ENCODE assay signal across 12 mouse cellular contexts in the genomic region with DNA sequence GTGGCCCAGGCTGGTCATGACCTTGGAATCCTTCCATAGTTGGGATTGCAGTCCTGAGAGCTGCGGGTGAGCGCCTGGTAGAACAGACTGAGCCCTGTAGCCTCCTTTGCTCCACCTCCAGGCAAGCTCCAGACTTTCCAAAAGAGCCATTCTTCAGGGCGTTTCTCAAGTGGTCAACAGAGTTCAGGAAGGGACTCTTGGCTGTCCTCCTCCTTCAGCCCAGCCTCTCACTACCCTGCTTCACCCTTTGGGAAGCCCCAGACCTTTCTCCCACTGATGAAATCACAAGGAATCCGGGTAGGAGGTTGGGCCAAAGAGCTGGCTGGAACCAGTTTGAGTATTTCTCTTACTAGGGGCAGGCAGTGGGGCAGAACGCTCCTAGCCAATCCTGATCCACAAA. TPM values are rescaled to one million over a fixed set of nuclear protein-coding genes. Genes with fewer than 3 reads are reported as not detected.
A peak's percentile ranks its signal among the peaks of the same experiment; 100 is the strongest.
DNase-seq lines count a peak whose midpoint lies in the region; ATAC-seq and TF ChIP-seq lines count a peak whose summit lies in the region.
"Had no signal": no experiment of that assay in that cellular context is flagged by ENCODE, and none has a peak within 500 bp of the region (broad histone marks: within the 10 kb centered on the region; RNA-seq: fewer than 3 reads in every experiment).

No protein-coding gene starts in this region.

- TF ChIP-seq EP300 in heart, adult 2 months (IDR thresholded peaks at IDR 0.05; ENCODE audit: insufficient read depth, low read depth, low read length) = peak; percentile 43; the same call in 1 of the 2 replicates
- no peak for TF ChIP-seq EP300 in stomach, postnatal 0 days (optimal IDR thresholded peaks at IDR 0.05)

- WGBS in heart, adult 2 months = 44% methylated on average over 5 of the region's 5 CpGs
- WGBS in kidney, postnatal 0 days = 43% methylated on average over 5 of the region's 5 CpGs
- WGBS in stomach, postnatal 0 days = 57% methylated on average over 5 of the region's 5 CpGs
- 81% methylated on average over 5 of the region's 5 CpGs for WGBS in midbrain, embryonic 11.5 days
- 76% methylated on average over 5 of the region's 5 CpGs for WGBS in forebrain, embryonic 12.5 days

- H3K36me3 ChIP-seq in heart, adult 2 months (ENCODE audit: control insufficient read depth, insufficient read depth, low read length) = no peaks in the 10 kb centered on the region
- H3K36me3 ChIP-seq in kidney, postnatal 0 days (ENCODE audit: insufficient read depth, low read length) = no peaks in the 10 kb centered on the region
- H3K36me3 ChIP-seq in stomach, postnatal 0 days (ENCODE audit: control insufficient read depth, insufficient read depth, low read length) = no peaks in the 10 kb centered on the region
- no peaks in the 10 kb centered on the region for H3K36me3 ChIP-seq in midbrain, embryonic 11.5 days (ENCODE audit: control insufficient read depth, insufficient read depth, low read length)
- H3K36me3 ChIP-seq in forebrain, embryonic 12.5 days (replicated peaks) = no peaks in the 10 kb centered on the region

- peak; percentile 37 for DNase-seq in ovary, postnatal 36 days (ENCODE audit: low spot score)
- DNase-seq in ovary, postnatal 14 days (ENCODE audit: low spot score) = no peak
- peak; percentile 60 to 80 for DNase-seq in heart, adult 2 months
- peak; percentile 42 for DNase-seq in kidney, postnatal 0 days (ENCODE audit: low spot score)
- no peak for DNase-seq in stomach, postnatal 0 days (ENCODE audit: low spot score)
- DNase-seq in midbrain, embryonic 11.5 days (ENCODE audit: low spot score, missing footprints) = no peak
- DNase-seq: thymus, postnatal 14 days had no signal

- H3K9me3 ChIP-seq in kidney, postnatal 0 days (replicated peaks; ENCODE audit: low read length) = no peaks in the 10 kb centered on the region
- no peaks in the 10 kb centered on the region for H3K9me3 ChIP-seq in stomach, postnatal 0 days (ENCODE audit: control insufficient read depth, low read length)
- H3K9me3 ChIP-seq in midbrain, embryonic 11.5 days (ENCODE audit: control insufficient read depth, low read length) = no peaks in the 10 kb centered on the region
- no peaks in the 10 kb centered on the region for H3K9me3 ChIP-seq in forebrain, embryonic 12.5 days
- H3K9me3 ChIP-seq: liver, embryonic 15.5 days had no signal

- 0 out of 2 replicates have a peak, but pooled peaks cover 1% of the 10 kb centered on the region for H3K79me2 ChIP-seq in heart, adult 2 months (replicated peaks; ENCODE audit: control insufficient read depth, insufficient read depth, low read length)

- peak; percentile 35 for ATAC-seq in kidney, postnatal 0 days (replicated peaks; ENCODE audit: low FRiP score, low read depth)
- ATAC-seq in stomach, postnatal 0 days (ENCODE audit: low FRiP score, low TSS enrichment) = peak; percentile 41
- no peak for ATAC-seq in megakaryocyte progenitor cell, adult 5-6 weeks (replicated peaks; ENCODE audit: poor library complexity)
- no peak for ATAC-seq in midbrain, embryonic 11.5 days (ENCODE audit: low FRiP score)
- no peak for ATAC-seq in forebrain, embryonic 12.5 days (ENCODE audit: low FRiP score)
- ATAC-seq: Patski had no signal

- H3K27me3 ChIP-seq in heart, adult 2 months (ENCODE audit: control insufficient read depth, insufficient read depth, low read length) = peaks cover 2% of the 10 kb centered on the region; the same call in 1 of the 2 replicates
- no peaks in the 10 kb centered on the region for H3K27me3 ChIP-seq in kidney, postnatal 0 days (ENCODE audit: insufficient read depth, low read length)
- H3K27me3 ChIP-seq in stomach, postnatal 0 days (ENCODE audit: control insufficient read depth, insufficient read depth, low read length) = no peaks in the 10 kb centered on the region
- no peaks in the 10 kb centered on the region; the same call in 1 of the 2 replicates for H3K27me3 ChIP-seq in midbrain, embryonic 11.5 days (ENCODE audit: control insufficient read depth, insufficient read depth, low read length)
- H3K27me3 ChIP-seq in forebrain, embryonic 12.5 days = peaks cover 3% of the 10 kb centered on the region; the same call in 1 of the 2 replicates
- H3K27me3 ChIP-seq: liver, embryonic 15.5 days; Patski had no signal

- no peak for TF ChIP-seq POLR2A in heart, adult 2 months (IDR thresholded peaks at IDR 0.05; ENCODE audit: insufficient read depth, low read depth, low read length)

- peak overlapping the region; percentile 77; the same call in 1 of the 2 replicates for H3K27ac ChIP-seq in heart, adult 2 months
- H3K27ac ChIP-seq in kidney, postnatal 0 days = peak overlapping the region; percentile 85
- peak overlapping the region; percentile 65 for H3K27ac ChIP-seq in stomach, postnatal 0 days (replicated peaks)
- H3K27ac ChIP-seq in midbrain, embryonic 11.5 days (ENCODE audit: low read depth, low read length) = no peak overlapping the region
- H3K27ac ChIP-seq in forebrain, embryonic 12.5 days = no peak overlapping the region; the same call in 1 of the 2 replicates

- H3K4me1 ChIP-seq in heart, adult 2 months (ENCODE audit: control insufficient read depth, insufficient read depth, low read length) = peaks cover 10% of the 10 kb centered on the region
- peaks cover 21% of the 10 kb centered on the region for H3K4me1 ChIP-seq in kidney, postnatal 0 days (replicated peaks; ENCODE audit: insufficient read depth, low read length)
- peaks cover 7% of the 10 kb centered on the region for H3K4me1 ChIP-seq in stomach, postnatal 0 days (replicated peaks; ENCODE audit: control insufficient read depth, insufficient read depth)
- peaks cover 27% of the 10 kb centered on the region for H3K4me1 ChIP-seq in midbrain, embryonic 11.5 days (ENCODE audit: control insufficient read depth, insufficient read depth, low read length)
- peaks cover 37% of the 10 kb centered on the region for H3K4me1 ChIP-seq in forebrain, embryonic 12.5 days

- H3K9ac ChIP-seq in heart, adult 2 months (ENCODE audit: low read depth, low read length) = no peak overlapping the region
- no peak overlapping the region for H3K9ac ChIP-seq in kidney, postnatal 0 days (ENCODE audit: low read depth, low read length)
- H3K9ac ChIP-seq in stomach, postnatal 0 days (ENCODE audit: low read length) = no peak overlapping the region
- no peak overlapping the region for H3K9ac ChIP-seq in midbrain, embryonic 11.5 days (ENCODE audit: low read length)
- no peak overlapping the region for H3K9ac ChIP-seq in forebrain, embryonic 12.5 days
- H3K9ac ChIP-seq: liver, embryonic 15.5 days had no signal

- 0 out of 2 replicates have a peak, but pooled peaks have one; percentile 12 for TF ChIP-seq CTCF in heart, adult 2 months (IDR thresholded peaks at IDR 0.05)
- no peak for TF ChIP-seq CTCF in kidney, postnatal 0 days (IDR thresholded peaks at IDR 0.05; ENCODE audit: low read depth)
- 0 out of 2 replicates have a peak, but pooled peaks have one; percentile 16 for TF ChIP-seq CTCF in stomach, postnatal 0 days (IDR thresholded peaks at IDR 0.05; ENCODE audit: low read depth)

- H3K4me3 ChIP-seq in heart, adult 2 months = no peak overlapping the region
- no peak overlapping the region for H3K4me3 ChIP-seq in kidney, postnatal 0 days (replicated peaks; ENCODE audit: low read depth, low read length)
- H3K4me3 ChIP-seq in stomach, postnatal 0 days (ENCODE audit: low read depth, low read length) = no peak overlapping the region
- no peak overlapping the region for H3K4me3 ChIP-seq in midbrain, embryonic 11.5 days (ENCODE audit: low read depth, low read length)
- H3K4me3 ChIP-seq in forebrain, embryonic 12.5 days (replicated peaks) = no peak overlapping the region

- intact Hi-C loops in heart, adult 2 months (cut with DNase I) = loop anchor here (5.0 kb wide), 1 partner anchor 33 kb away; no protein-coding TSS in a partner anchor

- H3K4me2 ChIP-seq in kidney, postnatal 0 days (ENCODE audit: low read length) = no peak overlapping the region
- no peak overlapping the region for H3K4me2 ChIP-seq in stomach, postnatal 0 days (replicated peaks; ENCODE audit: low read depth)
- no peak overlapping the region for H3K4me2 ChIP-seq in midbrain, embryonic 11.5 days
- H3K4me2 ChIP-seq in forebrain, embryonic 12.5 days = no peak overlapping the region

RNA-seq across cellular contexts. Expression of a gene that starts 1.1 kb away (rescaled TPM):
- total RNA-seq in heart, adult 2 months (2021) = 10 to 100 TPM; 20.9 to 26.1 TPM
- polyA plus RNA-seq in heart, adult 2 months (2012; rRNA removed) = 35.6 and 57.0 TPM in 2 replicates
- polyA plus RNA-seq in kidney, postnatal 0 days (2015; fragmentation: Nextera tagmentation; extraction: Ambion mirVana) = 49.0 and 55.8 TPM in 2 replicates
- 48.6 and 53.5 TPM in 2 replicates for polyA plus RNA-seq in stomach, postnatal 0 days (2015; fragmentation: Nextera tagmentation; extraction: Ambion mirVana)
- total RNA-seq in megakaryocyte progenitor cell, adult 5-6 weeks (2015) = 73.2 and 79.5 TPM in 2 replicates
- 39.1 and 48.3 TPM in 2 replicates for total RNA-seq in megakaryocyte progenitor cell, adult 5-6 weeks (2017)
- 20.7 and 23.2 TPM in 2 replicates for polyA plus RNA-seq in midbrain, embryonic 11.5 days (2014; fragmentation: Nextera tagmentation; extraction: Ambion mirVana)
- polyA plus RNA-seq in forebrain, embryonic 12.5 days (2016; fragmentation: Nextera tagmentation; extraction: Ambion mirVana) = 30.6 and 32.0 TPM in 2 replicates

RNA-seq across cellular contexts. Expression of a gene that starts 35.6 kb away (rescaled TPM):
- total RNA-seq in heart, adult 2 months (2021) = 10 to 100 TPM; 55.5 to 56.2 TPM
- 94.2 and 101 TPM in 2 replicates for polyA plus RNA-seq in heart, adult 2 months (2012; rRNA removed)
- 65.4 and 71.2 TPM in 2 replicates for polyA plus RNA-seq in kidney, postnatal 0 days (2015; fragmentation: Nextera tagmentation; extraction: Ambion mirVana)
- polyA plus RNA-seq in stomach, postnatal 0 days (2015; fragmentation: Nextera tagmentation; extraction: Ambion mirVana) = 45.1 and 45.2 TPM in 2 replicates
- 28.2 and 39.0 TPM in 2 replicates for total RNA-seq in megakaryocyte progenitor cell, adult 5-6 weeks (2015)
- 40.0 and 43.5 TPM in 2 replicates for total RNA-seq in megakaryocyte progenitor cell, adult 5-6 weeks (2017)
- polyA plus RNA-seq in midbrain, embryonic 11.5 days (2014; fragmentation: Nextera tagmentation; extraction: Ambion mirVana) = 111 and 115 TPM in 2 replicates
- polyA plus RNA-seq in forebrain, embryonic 12.5 days (2016; fragmentation: Nextera tagmentation; extraction: Ambion mirVana) = 176 and 180 TPM in 2 replicates

RNA-seq across cellular contexts. Expression of a gene that starts 36.5 kb away (rescaled TPM):
- total RNA-seq in heart, adult 2 months (2021) = 10 to 100 TPM; 49.5 to 52.8 TPM
- polyA plus RNA-seq in heart, adult 2 months (2012; rRNA removed) = 40.3 and 51.3 TPM in 2 replicates
- polyA plus RNA-seq in kidney, postnatal 0 days (2015; fragmentation: Nextera tagmentation; extraction: Ambion mirVana) = 31.0 and 32.0 TPM in 2 replicates
- polyA plus RNA-seq in stomach, postnatal 0 days (2015; fragmentation: Nextera tagmentation; extraction: Ambion mirVana) = 14.2 and 14.5 TPM in 2 replicates
- 11.5 and 13.1 TPM in 2 replicates for total RNA-seq in megakaryocyte progenitor cell, adult 5-6 weeks (2015)
- total RNA-seq in megakaryocyte progenitor cell, adult 5-6 weeks (2017) = 9.8 and 14.3 TPM in 2 replicates
- 24.3 and 25.9 TPM in 2 replicates for polyA plus RNA-seq in midbrain, embryonic 11.5 days (2014; fragmentation: Nextera tagmentation; extraction: Ambion mirVana)
- polyA plus RNA-seq in forebrain, embryonic 12.5 days (2016; fragmentation: Nextera tagmentation; extraction: Ambion mirVana) = 30.5 and 31.4 TPM in 2 replicates

RNA-seq across cellular contexts. Expression of a gene that starts 41.9 kb away (rescaled TPM):
- total RNA-seq in heart, adult 2 months (2021) = 10 to 100 TPM; 69.7 to 75.3 TPM
- 122 and 123 TPM in 2 replicates for polyA plus RNA-seq in heart, adult 2 months (2012; rRNA removed)
- polyA plus RNA-seq in kidney, postnatal 0 days (2015; fragmentation: Nextera tagmentation; extraction: Ambion mirVana) = 262 and 263 TPM in 2 replicates
- polyA plus RNA-seq in stomach, postnatal 0 days (2015; fragmentation: Nextera tagmentation; extraction: Ambion mirVana) = 225 and 229 TPM in 2 replicates
- total RNA-seq in megakaryocyte progenitor cell, adult 5-6 weeks (2015) = 162 and 164 TPM in 2 replicates
- total RNA-seq in megakaryocyte progenitor cell, adult 5-6 weeks (2017) = 73.9 and 88.7 TPM in 2 replicates
- 277 and 300 TPM in 2 replicates for polyA plus RNA-seq in midbrain, embryonic 11.5 days (2014; fragmentation: Nextera tagmentation; extraction: Ambion mirVana)
- 254 and 263 TPM in 2 replicates for polyA plus RNA-seq in forebrain, embryonic 12.5 days (2016; fragmentation: Nextera tagmentation; extraction: Ambion mirVana)

RNA-seq across cellular contexts. Expression of a gene that starts 58.3 kb away (rescaled TPM):
- not detected for total RNA-seq in heart, adult 2 months (2021)
- not detected in 2 replicates for polyA plus RNA-seq in heart, adult 2 months (2012; rRNA removed)
- polyA plus RNA-seq in kidney, postnatal 0 days (2015; fragmentation: Nextera tagmentation; extraction: Ambion mirVana) = not detected in 2 replicates
- not detected in 2 replicates for polyA plus RNA-seq in stomach, postnatal 0 days (2015; fragmentation: Nextera tagmentation; extraction: Ambion mirVana)
- total RNA-seq in megakaryocyte progenitor cell, adult 5-6 weeks (2015) = not detected in 2 replicates
- not detected in 2 replicates for total RNA-seq in megakaryocyte progenitor cell, adult 5-6 weeks (2017)
- not detected in 2 replicates for polyA plus RNA-seq in midbrain, embryonic 11.5 days (2014; fragmentation: Nextera tagmentation; extraction: Ambion mirVana)
- not detected in 2 replicates for polyA plus RNA-seq in forebrain, embryonic 12.5 days (2016; fragmentation: Nextera tagmentation; extraction: Ambion mirVana)
- total RNA-seq: common myeloid progenitor, adult 5-6 weeks had no signal
- polyA plus RNA-seq: liver, embryonic 15.5 days; Patski had no signal

Comparison
In these comparisons a context has a peak if more than half of its experiments do, and no peak if none do; other contexts are left out.
1. DNase-seq: peak in ovary, postnatal 36 days (single experiment), heart, adult 2 months (2 of 2) and kidney, postnatal 0 days (single experiment); none in ovary, postnatal 14 days (single experiment), stomach, postnatal 0 days (single experiment) and midbrain, embryonic 11.5 days (single experiment).
2. H3K27ac ChIP-seq: peak in heart, adult 2 months (single experiment), kidney, postnatal 0 days (single experiment) and stomach, postnatal 0 days (single experiment); none in midbrain, embryonic 11.5 days (single experiment) and forebrain, embryonic 12.5 days (single experiment).
3. ATAC-seq: peak in kidney, postnatal 0 days (single experiment) and stomach, postnatal 0 days (single experiment); none in megakaryocyte progenitor cell, adult 5-6 weeks (single experiment), midbrain, embryonic 11.5 days (single experiment) and forebrain, embryonic 12.5 days (single experiment).